Mouse (Mus musculus) heart, adult 2 months (tissue): ENCODE measurements around the gene Ctnnb1. TPM values are rescaled to one million over a fixed set of nuclear protein-coding genes. Genes with fewer than 3 reads are reported as not detected.

ENCODE experiments used
- DNase-seq, 2 experiments: peaks; one replicate each; pipeline ENCODE4 v3.0.0; 2021
- H3K27ac ChIP-seq: fragments of 200-600 bp; 2 replicates; pipeline ENCODE4 v1.8.1; 2022
- H3K27me3 ChIP-seq: fragments of 200-500 bp; 2 replicates; pipeline ENCODE4 v1.6.1; 2012; ENCODE audit warnings: mild to moderate bottlenecking, low read length, inconsistent platforms, mixed read lengths; ENCODE audit not compliant: control insufficient read depth, insufficient read depth
- H3K36me3 ChIP-seq: fragments of 200-500 bp; 2 replicates; pipeline ENCODE4 v1.6.1; 2012; ENCODE audit warnings: low read length, inconsistent platforms; ENCODE audit not compliant: control insufficient read depth, insufficient read depth
- H3K4me1 ChIP-seq: fragments of 200-500 bp; 2 replicates; pipeline ENCODE4 v1.6.1; 2011; ENCODE audit warnings: low read length; ENCODE audit not compliant: control insufficient read depth, insufficient read depth
- H3K4me3 ChIP-seq: fragments of 200-600 bp; 2 replicates; pipeline ENCODE4 v1.8.1; 2022
- H3K79me2 ChIP-seq: fragments of 200-500 bp; replicated peaks from 2 replicates; pipeline ENCODE4 v1.6.1; 2012; ENCODE audit warnings: mild to moderate bottlenecking, inconsistent platforms, low read length, moderate library complexity, mixed read lengths; ENCODE audit not compliant: control insufficient read depth, insufficient read depth
- H3K9ac ChIP-seq: fragments of 200-500 bp; 2 replicates; pipeline ENCODE4 v1.6.1; 2012; ENCODE audit warnings: low read depth, mild to moderate bottlenecking, control low read depth, inconsistent platforms, low read length, mixed read lengths
- CTCF ChIP-seq: fragments of 200-600 bp; IDR thresholded peaks from 2 replicates; pipeline ENCODE4 v1.8.1; 2022; ENCODE audit warnings: antibody characterized with exemption, mild to moderate bottlenecking, moderate library complexity
- EP300 ChIP-seq: fragments of 200-500 bp; IDR thresholded peaks from 2 replicates; pipeline ENCODE4 v1.6.1; 2011; ENCODE audit warnings: low read depth, low read length, control low read depth; ENCODE audit not compliant: insufficient read depth
- POLR2A ChIP-seq: fragments of 200-500 bp; IDR thresholded peaks from 2 replicates; pipeline ENCODE4 v1.6.1; 2011; ENCODE audit warnings: mild to moderate bottlenecking, low read depth, low read length, control low read depth; ENCODE audit not compliant: insufficient read depth
- WGBS: fragments of 180-500 bp; shearing (Covaris S2); methylation state at CpG from one replicate; pipeline ENCODE4 v1.1.7; 2018; 5-methylcytosine and 5-hydroxymethylcytosine counted together
- intact Hi-C: fragments of 180-260 bp; cut with DNase I; formaldehyde crosslinking; loops from one replicate; pipeline ENCODE4 v1.15.1; 2025
- polyA plus RNA-seq: library from polyadenylated mRNA; depleted of rRNA; stranded (reverse); fragments of >200 nt; gene quantifications from 2 replicates; pipeline ENCODE4 v1.2.3, GENCODE M21; 2012
- total RNA-seq, 2 experiments: library from RNA; stranded (reverse); gene quantifications; 2 replicates each; pipeline ENCODE4 v1.2.3; 2021

Ctnnb1 gene
- total and polyA plus RNA-seq, 3 experiments: 138 to 431 (median 382) TPM

- no peak overlapping the region for H3K4me3 ChIP-seq
- H3K79me2 ChIP-seq: peaks cover 5% of the 10 kb centered on the region; the same call in 1 of the 2 replicates
- no peaks in the 10 kb centered on the region for H3K27me3 ChIP-seq
- H3K9ac ChIP-seq: no peak overlapping the region
- TF ChIP-seq EP300 (no peak), POLR2A (no peak), CTCF (no peak)
- 34% methylated on average over 8 of the region's 8 CpGs for WGBS
- H3K4me1 ChIP-seq: peaks cover 7% of the 10 kb centered on the region
- intact Hi-C loops: loop anchor here (5.0 kb wide), 2 partner anchors 126 to 194 kb away; no protein-coding TSS in a partner anchor
- peak overlapping the region; percentile 81 for H3K27ac ChIP-seq
- no peak for DNase-seq
- peaks cover 5% of the 10 kb centered on the region; the same call in 1 of the 2 replicates for H3K36me3 ChIP-seq
Observed at GRCm38 (mm10) chr9:120930811-120931210, 1.8 kb downstream of the Ctnnb1 start.

- H3K4me3 ChIP-seq: no peak overlapping the region
- peaks cover 5% of the 10 kb centered on the region; the same call in 1 of the 2 replicates for H3K79me2 ChIP-seq
- peak overlapping the region; percentile 26; the same call in 1 of the 2 replicates for H3K27ac ChIP-seq
- no peak for DNase-seq
- TF ChIP-seq CTCF (no peak), EP300 (no peak), POLR2A (no peak)
- intact Hi-C loops: loop anchor here (2.0 to 5.0 kb wide), 3 partner anchors 78 to 195 kb away; no protein-coding TSS in a partner anchor
- peaks cover 13% of the 10 kb centered on the region for H3K36me3 ChIP-seq
- no peaks in the 10 kb centered on the region for H3K27me3 ChIP-seq
- H3K9ac ChIP-seq: no peak overlapping the region
- peaks cover 13% of the 10 kb centered on the region for H3K4me1 ChIP-seq
- 64% methylated on average over 6 of the region's 6 CpGs for WGBS
Observed at GRCm38 (mm10) chr9:120932371-120932770, 3.4 kb downstream of the Ctnnb1 start.

GRCm38 (mm10) chr9:120932797-120933586 lies 4.0 kb downstream of the Ctnnb1 start:
- WGBS: 6% methylated on average over 78 of the region's 78 CpGs

GRCm38 (mm10) chr9:120933587-120933885 lies 4.5 kb downstream of the Ctnnb1 start:
- 7% methylated on average over 55 of the region's 58 CpGs for WGBS
- Histone ChIP-seq H3K79me2 (peaks cover 8% of the 10 kb centered on the region), H3K4me3 (peak overlapping the region; percentile 72), H3K4me1 (peaks cover 22% of the 10 kb centered on the region), H3K36me3 (peaks cover 21% of the 10 kb centered on the region), H3K27ac (peak overlapping the region; percentile 86), H3K27me3 (no peaks in the 10 kb centered on the region), H3K9ac (peak overlapping the region; percentile 94)
- no peak for DNase-seq
- no peak for TF ChIP-seq POLR2A
- TF ChIP-seq CTCF: no peak
- no peak for TF ChIP-seq EP300
- intact Hi-C loops: loop anchor here (2.0 to 5.0 kb wide), 3 partner anchors 79 to 196 kb away; no protein-coding TSS in a partner anchor

More at GRCm38 (mm10) chr9:120932797-120933586, 4.0 kb downstream of the Ctnnb1 start:
- Histone ChIP-seq H3K4me3 (peak overlapping the region; percentile 42), H3K4me1 (peaks cover 17% of the 10 kb centered on the region), H3K79me2 (peaks cover 6% of the 10 kb centered on the region), H3K27me3 (no peaks in the 10 kb centered on the region), H3K9ac (peak overlapping the region; percentile 94), H3K36me3 (peaks cover 20% of the 10 kb centered on the region), H3K27ac (peak overlapping the region; percentile 81)
- no peak for TF ChIP-seq CTCF
- TF ChIP-seq EP300: peak; percentile 91; the same call in 1 of the 2 replicates
- peak; percentile 97 for TF ChIP-seq POLR2A
- intact Hi-C loops: loop anchor here (2.0 to 5.0 kb wide), 3 partner anchors 78 to 196 kb away; no protein-coding TSS in a partner anchor
- peak; percentile 98 to 99 for DNase-seq

GRCm38 (mm10) chr9:120933886-120934758 lies 5.1 kb downstream of the Ctnnb1 start:
- peak overlapping the region; percentile 72 for H3K4me3 ChIP-seq
- peaks cover 24% of the 10 kb centered on the region for H3K36me3 ChIP-seq
- H3K27ac ChIP-seq: peak overlapping the region; percentile 86
- peaks cover 9% of the 10 kb centered on the region for H3K79me2 ChIP-seq
- no peak for TF ChIP-seq CTCF
- no peak for TF ChIP-seq POLR2A
- no peak for TF ChIP-seq EP300
- peak overlapping the region; percentile 94 for H3K9ac ChIP-seq
- peak; percentile 50 to 62 for DNase-seq
- intact Hi-C loops: loop anchor here (2.0 to 5.0 kb wide), 4 partner anchors 79 to 197 kb away; no protein-coding TSS in a partner anchor
- peaks cover 22% of the 10 kb centered on the region for H3K4me1 ChIP-seq
- WGBS: under 1% methylated on average over 54 of the region's 57 CpGs
- no peaks in the 10 kb centered on the region for H3K27me3 ChIP-seq
